Mouse (Mus musculus): ENCODE measurements at regions not wholly inside any gene's neighbourhood (a gene's known extent, or its start where the extent isn't known, plus 50 kb on each side); places are given as distances from the start of the nearest gene placed in this dataset.

- TF ChIP-seq CTCF (IDR thresholded peaks at IDR 0.05; ENCODE audit: borderline replicate concordance, insufficient read depth, low read depth, low read length) (no peak), POLR2A (IDR thresholded peaks at IDR 0.05; ENCODE audit: borderline replicate concordance, insufficient read depth, low read length) (no peak)
Observed at GRCm38 (mm10) chr6:41100258-41100657, 64.9 kb upstream of the 2210010C04Rik start.

Measured in cerebellum, adult 2 months (tissue).